In the genomic region with DNA sequence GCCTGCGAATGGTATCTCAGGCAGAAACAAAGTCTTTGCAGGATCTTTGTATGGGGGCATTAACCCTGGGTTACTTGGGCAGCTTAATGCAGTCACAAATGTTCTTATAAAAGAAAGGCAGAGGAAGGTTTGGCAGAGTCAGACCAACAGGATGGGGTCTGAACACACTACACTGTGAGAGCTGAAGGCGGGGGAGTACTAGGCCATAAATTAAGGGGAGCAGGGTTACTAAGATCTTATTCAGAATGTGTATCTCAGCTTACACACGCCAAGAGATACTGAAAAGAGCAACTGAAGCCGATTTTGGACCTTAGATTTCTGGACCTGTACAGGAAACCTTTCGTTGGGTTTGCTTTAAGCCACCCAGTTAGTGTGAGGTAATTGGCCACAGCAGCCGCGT, we compare ENCODE assay signal across 26 mouse cellular contexts.
DNase-seq lines count a peak whose midpoint lies in the region; ATAC-seq and TF ChIP-seq lines count a peak whose summit lies in the region.
"Had no signal": no experiment of that assay in that cellular context is flagged by ENCODE, and none has a peak within 500 bp of the region (broad histone marks: within the 10 kb centered on the region; RNA-seq: fewer than 3 reads in every experiment).

No protein-coding gene starts in this region.

- WGBS in hindbrain, embryonic 10.5 days: 92% methylated on average over 7 of the region's 7 CpGs
- WGBS in hindbrain, postnatal 0 days: 90% methylated on average over 7 of the region's 7 CpGs
- WGBS in kidney, embryonic 15.5 days: 53% methylated on average over 7 of the region's 7 CpGs
- WGBS in neural tube, embryonic 15.5 days: 73% methylated on average over 7 of the region's 7 CpGs

- no peaks in the 10 kb centered on the region for H3K27me3 ChIP-seq in hindbrain, embryonic 10.5 days (ENCODE audit: insufficient read depth, poor library complexity, severe bottlenecking)
- H3K27me3 ChIP-seq in hindbrain, postnatal 0 days (ENCODE audit: insufficient read depth, low read length): no peaks in the 10 kb centered on the region
- no peaks in the 10 kb centered on the region for H3K27me3 ChIP-seq in kidney, embryonic 15.5 days
- H3K27me3 ChIP-seq in neural tube, embryonic 15.5 days (replicated peaks): no peaks in the 10 kb centered on the region
- H3K27me3 ChIP-seq: embryonic facial prominence, embryonic 13.5 days; forebrain, embryonic 12.5 days; forebrain, embryonic 15.5 days; heart, embryonic 12.5 days; heart, embryonic 15.5 days had no signal

- H3K9ac ChIP-seq in hindbrain, postnatal 0 days (replicated peaks; ENCODE audit: low read length): no peak overlapping the region
- H3K9ac ChIP-seq in kidney, embryonic 15.5 days: no peak overlapping the region
- H3K9ac ChIP-seq in neural tube, embryonic 15.5 days (replicated peaks): no peak overlapping the region
- H3K9ac ChIP-seq: embryonic facial prominence, embryonic 13.5 days; forebrain, embryonic 12.5 days; forebrain, embryonic 15.5 days; heart, embryonic 12.5 days; heart, embryonic 15.5 days; hindbrain, embryonic 14.5 days had no signal

- TF ChIP-seq CTCF in hindbrain, postnatal 0 days (IDR thresholded peaks at IDR 0.05; ENCODE audit: low read depth): no peak

- DNase-seq in hindbrain, embryonic 10.5 days (ENCODE audit: low spot score): no peak
- DNase-seq in hindbrain, postnatal 0 days (ENCODE audit: low spot score): no peak
- DNase-seq in kidney, adult 18-20 months: no peak
- no peak for DNase-seq in neural tube, embryonic 10.5 days (ENCODE audit: extremely low spot score, low spot score)
- DNase-seq: adrenal gland, adult 8-10 months; adrenal gland, postnatal 25 days; cerebellum, adult 11-12 months; cerebellum, adult 8-10 months; cerebellum, postnatal 10 days; cerebellum, postnatal 36 days; embryo, embryonic 11 days; gastrocnemius, postnatal 25 days; heart, adult 18-20 months; heart, postnatal 10 days; heart, postnatal 36 days had no signal

- 0 out of 2 replicates have a peak, but pooled peaks cover 4% of the 10 kb centered on the region for H3K4me1 ChIP-seq in hindbrain, embryonic 10.5 days (replicated peaks)
- H3K4me1 ChIP-seq in hindbrain, postnatal 0 days (ENCODE audit: insufficient read depth, low read length): no peaks in the 10 kb centered on the region
- no peaks in the 10 kb centered on the region; the same call in 1 of the 2 replicates for H3K4me1 ChIP-seq in kidney, embryonic 15.5 days
- H3K4me1 ChIP-seq in neural tube, embryonic 15.5 days: no peaks in the 10 kb centered on the region
- H3K4me1 ChIP-seq: embryonic facial prominence, embryonic 13.5 days; forebrain, embryonic 12.5 days; forebrain, embryonic 15.5 days; heart, embryonic 12.5 days; heart, embryonic 15.5 days had no signal

- ATAC-seq in hindbrain, postnatal 0 days: no peak
- ATAC-seq in kidney, embryonic 15.5 days (replicated peaks; ENCODE audit: low FRiP score): 0 out of 2 replicates have a peak, but pooled peaks have one; percentile 56
- ATAC-seq in neural tube, embryonic 15.5 days (ENCODE audit: low FRiP score): peak; percentile 50; the same call in 1 of the 2 replicates
- ATAC-seq: activated CD4-positive, CD25-positive, alpha-beta regulatory T cell, adult 4 months; forebrain, embryonic 15.5 days had no signal

- H3K36me3 ChIP-seq in hindbrain, embryonic 10.5 days: no peaks in the 10 kb centered on the region
- no peaks in the 10 kb centered on the region for H3K36me3 ChIP-seq in hindbrain, postnatal 0 days (ENCODE audit: insufficient read depth, low read length)
- no peaks in the 10 kb centered on the region for H3K36me3 ChIP-seq in kidney, embryonic 15.5 days
- H3K36me3 ChIP-seq in neural tube, embryonic 15.5 days: no peaks in the 10 kb centered on the region
- H3K36me3 ChIP-seq: embryonic facial prominence, embryonic 10.5 days; embryonic facial prominence, embryonic 13.5 days; forebrain, embryonic 12.5 days; forebrain, embryonic 15.5 days; heart, embryonic 12.5 days; heart, embryonic 15.5 days had no signal

- no peak overlapping the region for H3K4me3 ChIP-seq in hindbrain, embryonic 10.5 days
- H3K4me3 ChIP-seq in hindbrain, postnatal 0 days (ENCODE audit: low read length): no peak overlapping the region
- H3K4me3 ChIP-seq in kidney, embryonic 15.5 days (replicated peaks): no peak overlapping the region
- no peak overlapping the region for H3K4me3 ChIP-seq in neural tube, embryonic 15.5 days (replicated peaks)
- H3K4me3 ChIP-seq: embryonic facial prominence, embryonic 10.5 days; embryonic facial prominence, embryonic 13.5 days; erythroblast, embryonic 14.5 days; forebrain, embryonic 12.5 days; forebrain, embryonic 15.5 days; heart, embryonic 12.5 days; heart, embryonic 15.5 days had no signal

- H3K9me3 ChIP-seq in hindbrain, embryonic 10.5 days: no peaks in the 10 kb centered on the region
- no peaks in the 10 kb centered on the region for H3K9me3 ChIP-seq in hindbrain, postnatal 0 days (ENCODE audit: low read length)
- H3K9me3 ChIP-seq in kidney, embryonic 15.5 days (replicated peaks): no peaks in the 10 kb centered on the region
- H3K9me3 ChIP-seq in neural tube, embryonic 15.5 days (replicated peaks): no peaks in the 10 kb centered on the region
- H3K9me3 ChIP-seq: embryonic facial prominence, embryonic 10.5 days; embryonic facial prominence, embryonic 13.5 days; forebrain, embryonic 12.5 days; forebrain, embryonic 15.5 days; heart, embryonic 12.5 days; heart, embryonic 15.5 days had no signal

- H3K27ac ChIP-seq in hindbrain, embryonic 10.5 days: 0 out of 2 replicates have a peak overlapping the region, but pooled peaks have one; percentile 40
- H3K27ac ChIP-seq in hindbrain, postnatal 0 days: no peak overlapping the region
- H3K27ac ChIP-seq in kidney, embryonic 15.5 days: no peak overlapping the region
- no peak overlapping the region for H3K27ac ChIP-seq in neural tube, embryonic 15.5 days (replicated peaks)
- H3K27ac ChIP-seq: embryonic facial prominence, embryonic 10.5 days; embryonic facial prominence, embryonic 13.5 days; forebrain, embryonic 12.5 days; forebrain, embryonic 15.5 days; heart, embryonic 15.5 days; hindbrain, embryonic 14.5 days had no signal

- no peak overlapping the region for H3K4me2 ChIP-seq in hindbrain, postnatal 0 days (ENCODE audit: low read depth, low read length)
- no peak overlapping the region for H3K4me2 ChIP-seq in kidney, embryonic 15.5 days
- no peak overlapping the region for H3K4me2 ChIP-seq in neural tube, embryonic 15.5 days
- H3K4me2 ChIP-seq: embryonic facial prominence, embryonic 13.5 days; forebrain, embryonic 12.5 days; forebrain, embryonic 15.5 days; heart, embryonic 12.5 days; heart, embryonic 15.5 days; hindbrain, embryonic 14.5 days had no signal
